Comparison of ENCODE assay signal across 8 mouse cellular contexts in genomic region chr19:5636571-5637041, GRCm38 (mm10). TPM values are rescaled to one million over a fixed set of nuclear protein-coding genes. Genes with fewer than 3 reads are reported as not detected.
DNase-seq lines count a peak whose midpoint lies in the region; ATAC-seq lines count a peak whose summit lies in the region.

No protein-coding gene starts in this region.

- no peak for DNase-seq in frontal cortex, postnatal 25 days (ENCODE audit: low spot score in 2 of 2)
- peak; percentile 43 for DNase-seq in NIH3T3 (ENCODE audit: low read depth)
- peak; percentile 78 to 80 for DNase-seq in heart, adult 9 months (ENCODE audit: low spot score in 2 of 2)
- DNase-seq in kidney, postnatal 14 days: peak; percentile 52
- DNase-seq in embryo, embryonic 10 days (ENCODE audit: low spot score): no peak
- no peak for DNase-seq in embryo, embryonic 9.5 days (ENCODE audit: extremely low spot score)

- ATAC-seq in frontal cortex, adult (ENCODE audit: low TSS enrichment): peak; percentile 25; the same call in 1 of the 2 replicates

- peak overlapping the region; percentile 98 for H3K4me3 ChIP-seq in megakaryocyte, embryonic 14.5 days (replicated peaks)

- H3K27me3 ChIP-seq in megakaryocyte, embryonic 14.5 days (replicated peaks): no peaks in the 10 kb centered on the region

- peaks cover 34% of the 10 kb centered on the region for H3K36me3 ChIP-seq in megakaryocyte, embryonic 14.5 days (replicated peaks; ENCODE audit: low read length)

- no peaks in the 10 kb centered on the region for H3K9me3 ChIP-seq in megakaryocyte, embryonic 14.5 days

- peaks cover 52% of the 10 kb centered on the region for H3K4me1 ChIP-seq in megakaryocyte, embryonic 14.5 days

RNA-seq across cellular contexts. Expression of gene Rela, which starts 0.7 kb away (rescaled TPM):
- 105 and 119 TPM in 2 replicates for polyA plus RNA-seq in megakaryocyte, embryonic 14.5 days (2012; ENCODE audit: insufficient read depth, low replicate concordance)

RNA-seq across cellular contexts. Expression of gene Kat5, which starts 26.6 kb away (rescaled TPM):
- polyA plus RNA-seq in megakaryocyte, embryonic 14.5 days (2012; ENCODE audit: insufficient read depth, low replicate concordance): 26.7 and 57.5 TPM in 2 replicates

RNA-seq across cellular contexts. Expression of gene Sipa1, which starts 26.9 kb away (rescaled TPM):
- 116 and 134 TPM in 2 replicates for polyA plus RNA-seq in megakaryocyte, embryonic 14.5 days (2012; ENCODE audit: insufficient read depth, low replicate concordance)

RNA-seq across cellular contexts. Expression of gene Rnaseh2c, which starts 34.9 kb away (rescaled TPM):
- polyA plus RNA-seq in megakaryocyte, embryonic 14.5 days (2012; ENCODE audit: insufficient read depth, low replicate concordance): 356 and 520 TPM in 2 replicates

RNA-seq across cellular contexts. Expression of gene Map3k11, which starts 51.9 kb away (rescaled TPM):
- polyA plus RNA-seq in megakaryocyte, embryonic 14.5 days (2012; ENCODE audit: insufficient read depth, low replicate concordance): 156 and 158 TPM in 2 replicates

Comparison
In these comparisons a context has a peak if more than half of its experiments do, and no peak if none do; other contexts are left out.
1. DNase-seq: peak in NIH3T3 (single experiment), heart, adult 9 months (2 of 2) and kidney, postnatal 14 days (single experiment); none in frontal cortex, postnatal 25 days (0 of 2), embryo, embryonic 10 days (single experiment) and embryo, embryonic 9.5 days (single experiment).